Mouse (Mus musculus) E14TG2a.4 (cell line): ENCODE measurements around the gene Vmn1r159.
"Not testable (repeated sequence)": the region's sequence is repeated elsewhere in the genome, so short reads cannot be mapped to it uniquely, and the experiment has no call there.

ENCODE experiments used
- H3K27me3 ChIP-seq: 2 replicates; pipeline ENCODE4 v1.6.1; 2014; ENCODE audit warnings: low read length, control low read depth; ENCODE audit not compliant: insufficient read depth
- H3K36me3 ChIP-seq: 2 replicates; pipeline ENCODE4 v1.6.1; 2014; ENCODE audit warnings: low read length, control low read depth; ENCODE audit not compliant: insufficient read depth
- H3K4me1 ChIP-seq: replicated peaks from 2 replicates; pipeline ENCODE4 v1.6.1; 2014; ENCODE audit warnings: low read depth, low read length, control low read depth
- H3K4me3 ChIP-seq: replicated peaks from 2 replicates; pipeline ENCODE4 v1.5.1; 2014; ENCODE audit warnings: mild to moderate bottlenecking, low read length
- H3K9me3 ChIP-seq: 2 replicates; pipeline ENCODE4 v1.6.1; 2014; ENCODE audit warnings: low read length, control low read depth

Gene Vmn1r159

GRCm38 (mm10) chr7:22843505-22843904 lies at the start of gene Vmn1r159:
Gene Vmn1r159 (minus strand): TSS chr7:22843605.
- H3K4me3 ChIP-seq, H3K9me3 ChIP-seq, H3K4me1 ChIP-seq, H3K36me3 ChIP-seq, H3K27me3 ChIP-seq: not testable (repeated sequence)

GRCm38 (mm10) chr7:22870924-22871323 lies 27.5 kb upstream of the Vmn1r159 start, which contains the start of gene Vmn1r160:
Gene Vmn1r160 (plus strand): TSS chr7:22871224.
- H3K36me3 ChIP-seq, H3K27me3 ChIP-seq, H3K4me3 ChIP-seq, H3K4me1 ChIP-seq, H3K9me3 ChIP-seq: not testable (repeated sequence)
